Mouse (Mus musculus): ENCODE measurements at regions not wholly inside any gene's neighbourhood (a gene's known extent, or its start where the extent isn't known, plus 50 kb on each side); places are given as distances from the start of the nearest gene placed in this dataset.
A peak's percentile ranks its signal among the peaks of the same experiment; 100 is the strongest.

DNA sequence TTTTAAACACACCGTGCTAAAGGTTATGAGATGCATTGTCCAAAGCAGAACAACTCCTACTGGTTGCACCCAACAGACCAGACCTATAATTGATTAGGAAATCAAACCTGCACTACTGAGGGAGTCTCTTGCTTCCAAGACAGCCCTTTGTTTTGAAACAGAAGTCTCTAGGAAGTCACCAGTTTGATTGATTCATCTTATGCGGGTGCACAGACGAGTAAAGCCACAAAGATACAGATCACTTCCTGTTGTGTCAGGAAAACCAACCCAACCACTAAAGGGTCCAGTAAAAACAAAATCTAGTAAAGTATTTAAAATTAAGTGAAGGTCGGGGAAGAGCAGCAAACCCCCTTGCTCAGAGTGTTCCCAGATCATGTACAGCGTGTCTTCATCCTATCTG is 58.3 kb upstream of the N6amt1 start:
- DNase-seq = no peak

DNA sequence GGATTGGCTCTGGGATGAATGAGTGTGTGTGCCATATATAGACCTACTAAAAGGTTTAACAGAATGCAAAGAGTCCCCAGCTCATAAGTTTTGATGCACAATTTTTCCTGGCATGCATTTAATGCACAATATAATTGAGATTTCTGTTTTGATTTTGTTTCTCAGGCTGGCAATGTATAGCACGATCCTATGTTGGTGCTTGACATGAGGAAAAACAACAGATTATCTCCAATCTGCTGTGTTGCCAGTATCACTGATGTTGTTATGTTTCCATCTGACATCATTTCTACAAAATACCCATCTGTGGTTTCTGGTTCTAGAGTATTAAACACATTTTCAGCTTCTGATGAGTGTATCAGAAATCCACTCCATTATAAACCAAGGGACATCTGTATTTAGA is 61.2 kb upstream of the N6amt1 start:
- no peak for DNase-seq

DNA sequence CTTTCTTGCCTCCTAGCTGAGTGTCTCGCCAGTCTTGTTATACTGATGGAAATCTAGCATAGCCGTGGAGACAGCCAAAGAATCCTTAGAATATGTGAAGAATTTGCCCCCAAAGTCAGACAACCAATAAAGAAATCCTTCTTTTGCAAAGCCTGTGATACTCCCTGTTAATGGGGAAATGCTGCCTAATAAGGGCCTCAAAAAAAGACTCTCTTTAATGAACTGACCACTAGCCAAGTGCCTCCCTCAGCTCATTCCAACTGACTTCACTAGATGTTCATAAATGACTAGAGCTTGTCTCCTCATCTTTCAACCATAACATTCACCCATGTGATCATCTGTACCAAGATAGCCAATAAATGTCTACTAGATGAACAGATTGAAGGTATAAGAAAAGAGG is 62.3 kb upstream of the N6amt1 start:
- DNase-seq = no peak

DNA sequence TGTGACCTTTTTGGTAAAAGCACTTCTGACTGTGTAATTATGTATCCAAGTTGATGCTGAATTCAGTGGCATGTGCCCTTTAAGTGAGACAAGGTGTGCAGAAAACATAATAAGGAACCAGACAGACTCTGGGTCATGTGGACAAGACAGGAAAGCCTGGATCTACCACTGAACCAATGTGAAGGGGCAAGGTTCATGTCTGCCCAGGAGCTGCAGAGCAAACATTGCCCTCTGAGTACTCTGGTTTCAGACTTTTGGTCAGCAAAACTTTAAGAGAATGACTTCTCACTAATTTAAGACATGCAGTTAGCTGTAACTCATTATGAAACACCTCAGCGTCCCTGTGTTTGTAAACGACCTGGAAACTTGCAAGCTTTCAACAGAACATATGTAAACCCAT is 68.3 kb upstream of the N6amt1 start:
- no peak for DNase-seq

DNA sequence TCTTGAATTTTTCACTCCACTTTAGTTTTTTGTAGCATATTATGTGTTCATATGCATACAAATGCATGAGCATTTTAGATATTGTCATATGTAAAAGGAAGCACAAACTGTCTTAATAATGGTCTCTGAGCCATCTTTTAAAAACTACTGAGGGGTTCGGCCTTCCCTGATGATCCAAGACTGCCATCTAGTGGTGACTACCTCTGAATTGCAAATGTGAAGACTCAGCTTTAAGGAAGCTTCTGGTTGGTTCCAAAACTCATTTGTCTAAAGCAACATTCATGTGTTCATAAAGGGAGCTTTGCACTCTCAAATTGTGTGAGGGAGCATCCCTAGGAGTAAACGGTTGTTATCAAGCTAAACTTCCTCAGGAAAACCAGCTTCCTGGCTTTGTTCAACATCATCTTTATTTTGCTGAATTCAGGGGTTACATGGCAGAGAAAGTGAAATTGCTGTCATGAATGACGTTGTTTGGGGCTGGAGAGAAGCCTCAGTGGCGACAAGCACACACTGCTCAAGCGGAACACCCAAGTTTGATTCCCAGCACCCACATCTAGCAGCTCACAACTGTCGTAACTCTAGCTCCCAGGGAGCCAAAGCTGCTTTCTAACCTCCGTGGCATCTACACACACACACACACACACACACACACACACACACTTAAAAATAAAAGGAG is 69.0 kb upstream of the N6amt1 start:
- DNase-seq = no peak

DNA sequence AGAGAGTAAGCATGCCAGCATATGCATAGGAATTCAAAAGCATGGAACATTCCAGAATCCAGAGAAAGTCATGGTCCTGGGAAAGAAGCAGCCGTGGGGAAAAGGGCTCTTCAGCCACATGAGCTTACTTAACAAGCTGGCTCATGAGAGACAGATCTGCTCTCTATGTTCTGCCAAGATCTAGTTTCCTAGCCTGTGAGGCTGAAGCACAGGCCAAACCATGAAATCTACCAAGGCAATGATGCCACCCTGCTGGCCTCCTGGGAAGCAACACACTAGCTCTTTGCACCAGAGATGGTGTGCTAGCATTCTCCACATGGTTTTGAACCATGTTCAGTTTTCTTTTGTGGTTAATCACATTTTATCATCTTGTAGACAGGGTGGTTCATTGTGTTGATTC is 75.5 kb upstream of the N6amt1 start:
- DNase-seq = no peak

DNA sequence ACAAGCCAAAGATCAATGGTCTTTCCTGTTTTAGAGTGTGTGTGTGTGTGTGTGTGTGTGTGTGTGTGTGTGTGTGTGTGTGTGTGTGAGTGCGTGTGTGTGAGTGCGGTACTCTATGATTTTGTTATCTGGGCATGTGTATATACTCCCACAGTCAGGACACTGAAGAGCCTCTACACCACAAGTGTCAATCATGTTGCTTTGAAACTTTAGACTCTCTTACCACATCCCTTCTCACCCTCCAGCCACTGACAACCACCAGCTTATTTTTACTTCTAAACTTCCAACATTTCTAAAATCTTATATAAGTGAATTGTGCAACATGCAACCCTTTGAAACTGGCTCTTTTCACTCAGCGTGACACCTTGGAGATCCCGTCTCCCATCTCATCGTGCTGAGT is 81.6 kb upstream of the N6amt1 start:
- no peak for DNase-seq

DNA sequence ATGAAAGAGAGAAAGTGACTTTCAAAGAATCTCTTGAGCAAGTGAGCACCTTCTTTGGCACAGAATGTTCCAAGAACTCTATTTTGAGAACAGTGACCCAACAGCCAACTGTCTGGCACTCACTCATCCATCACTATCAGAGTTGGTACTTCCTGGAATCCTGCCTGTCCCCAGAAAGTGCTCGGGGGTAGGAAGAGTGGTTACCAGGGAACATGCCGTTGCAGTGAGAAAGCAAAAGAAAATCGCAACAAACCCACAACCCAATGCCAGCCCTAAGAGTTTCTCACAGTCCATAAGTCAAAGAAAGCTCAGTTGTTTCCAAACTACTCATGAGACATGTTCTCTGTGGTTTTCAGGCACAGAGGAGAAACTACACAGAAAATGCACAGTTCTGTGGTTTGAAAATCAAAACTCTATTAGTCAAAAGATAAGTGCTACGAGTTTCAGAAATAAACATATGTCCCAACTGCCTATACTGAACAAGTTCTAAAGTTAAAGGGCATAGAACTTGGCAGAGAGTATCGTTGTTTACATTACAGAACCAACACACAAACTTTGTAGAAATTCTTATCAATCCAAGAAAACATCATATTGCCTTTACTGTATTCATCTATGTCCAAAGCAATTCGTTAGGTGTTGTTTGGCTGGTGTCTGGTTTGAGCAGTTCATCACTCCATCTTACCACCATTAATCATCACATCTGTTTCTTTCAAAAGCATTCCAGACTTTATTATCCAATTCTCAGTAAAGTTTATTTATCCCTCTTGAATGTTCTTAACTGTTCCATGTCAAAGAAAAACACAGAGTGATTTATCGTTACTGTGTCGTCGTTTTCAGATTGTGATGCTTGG is 85.8 kb upstream of the N6amt1 start:
- no peak for DNase-seq

DNA sequence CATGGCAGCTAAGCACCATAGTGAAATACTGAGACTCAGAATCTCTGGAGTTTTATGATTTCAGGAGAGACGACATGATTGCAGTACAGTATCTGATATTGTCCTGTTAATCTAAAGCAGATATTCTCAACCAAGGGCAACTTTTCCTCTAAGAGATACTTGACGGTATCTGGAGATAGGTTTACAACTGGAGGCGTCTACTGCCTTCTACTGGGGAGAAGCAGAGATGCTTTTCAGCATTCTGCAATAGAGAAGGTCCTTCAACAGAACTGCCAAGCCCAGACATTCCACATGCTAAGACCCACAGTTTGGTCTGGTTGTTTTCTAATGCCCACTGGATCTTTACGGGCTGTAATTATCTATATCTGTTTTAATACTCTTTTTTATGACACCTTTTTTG is 86.5 kb upstream of the N6amt1 start:
- DNase-seq = no peak

DNA sequence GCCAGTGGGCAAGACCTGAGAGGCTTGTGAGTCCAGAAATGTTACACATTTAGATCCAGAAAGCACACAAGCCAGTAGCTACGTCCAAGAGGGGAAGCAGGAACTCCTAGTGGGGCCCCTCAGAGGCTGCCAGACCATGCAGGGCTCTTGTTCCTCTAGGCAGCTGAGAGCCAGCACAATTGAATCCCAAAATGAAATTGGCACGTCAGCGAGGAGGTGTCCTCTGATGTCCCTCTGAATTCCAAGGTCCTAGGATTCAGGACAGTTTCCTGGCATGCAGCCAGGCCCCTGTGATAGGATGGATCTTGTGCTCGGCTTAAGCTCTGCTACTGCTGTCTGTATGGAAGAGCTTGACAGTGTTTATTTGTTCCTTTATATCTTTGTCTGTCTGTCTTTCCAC is 90.4 kb upstream of the N6amt1 start:
- DNase-seq = peak; percentile 15

DNA sequence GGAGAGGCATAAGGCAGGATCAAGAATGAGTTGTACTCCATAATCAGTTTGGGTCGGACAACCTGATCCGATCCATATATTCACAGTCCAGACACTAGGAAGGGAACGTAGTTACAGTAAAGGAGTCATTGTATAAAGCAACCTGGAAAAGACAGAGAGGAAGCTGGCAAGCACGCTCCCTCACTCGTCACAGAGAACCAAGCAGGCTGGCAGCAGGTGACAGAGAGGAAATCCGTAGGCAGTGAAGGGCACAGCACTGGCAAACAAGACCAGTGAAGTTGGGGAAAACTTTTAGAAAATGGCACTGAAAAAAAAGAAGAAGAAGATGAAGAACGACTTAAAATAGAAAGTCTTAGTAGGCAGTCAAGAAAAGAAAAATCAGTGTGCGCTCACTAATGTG is 90.9 kb upstream of the N6amt1 start:
- DNase-seq = no peak

DNA sequence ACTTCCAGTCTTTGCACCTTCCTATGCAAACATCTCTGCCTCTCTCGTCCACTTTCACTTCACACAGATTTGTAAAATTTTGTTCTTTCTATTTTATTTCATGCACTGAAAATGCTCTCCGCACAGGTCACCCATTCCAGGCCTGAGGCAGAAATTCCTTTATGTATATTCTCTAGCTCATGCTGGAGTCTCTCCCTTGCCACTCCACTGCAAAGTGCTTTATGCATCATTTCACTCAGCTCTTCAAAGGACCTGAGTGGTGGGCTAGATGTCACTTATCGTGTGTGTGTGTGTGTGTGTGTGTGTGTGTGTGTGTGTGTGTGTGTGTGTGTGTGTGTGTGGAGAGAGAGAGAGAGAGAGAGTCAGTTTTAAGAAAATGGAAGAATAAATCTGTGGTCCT is 91.5 kb upstream of the N6amt1 start:
- DNase-seq = no peak

DNA sequence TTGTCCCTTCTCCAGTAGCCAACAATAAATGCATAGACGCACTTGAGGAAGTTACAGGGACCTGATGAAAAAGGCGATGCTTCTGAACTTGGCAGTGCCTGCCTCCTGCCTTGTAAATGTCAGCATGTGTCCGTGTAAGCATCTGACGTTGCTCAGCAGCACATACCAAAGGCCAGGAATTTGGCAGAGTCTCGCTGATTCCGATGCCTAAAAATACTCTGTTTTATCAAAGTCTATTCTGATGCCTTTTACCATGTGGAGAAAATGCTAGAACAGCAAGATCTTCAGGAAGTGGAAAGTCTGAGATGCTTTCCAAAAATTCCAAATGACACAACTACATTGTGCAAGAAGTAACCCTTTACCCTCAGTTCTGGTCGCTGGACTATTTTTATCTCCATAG is 92.5 kb upstream of the N6amt1 start:
- DNase-seq = peak; percentile 8

DNA sequence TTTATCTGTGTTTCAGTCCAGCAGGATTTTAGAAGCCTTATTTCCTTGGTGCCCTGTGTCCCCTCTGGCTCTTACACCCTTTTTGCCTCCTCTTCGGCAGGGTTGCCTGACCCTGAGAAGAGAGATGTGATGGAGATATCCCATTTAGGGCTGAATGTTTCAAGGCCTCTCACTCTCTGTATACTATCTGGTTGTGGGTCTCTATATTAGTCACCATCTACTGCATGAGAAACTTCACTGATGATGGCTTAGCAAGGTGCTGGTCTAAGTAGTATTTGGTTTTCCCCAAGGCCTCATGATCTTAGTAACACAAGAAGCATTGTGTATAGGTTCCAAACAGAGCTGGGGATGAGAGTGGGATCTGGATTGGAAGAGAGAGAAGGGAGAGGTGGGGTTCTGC is 99.2 kb upstream of the N6amt1 start:
- DNase-seq = no peak

DNA sequence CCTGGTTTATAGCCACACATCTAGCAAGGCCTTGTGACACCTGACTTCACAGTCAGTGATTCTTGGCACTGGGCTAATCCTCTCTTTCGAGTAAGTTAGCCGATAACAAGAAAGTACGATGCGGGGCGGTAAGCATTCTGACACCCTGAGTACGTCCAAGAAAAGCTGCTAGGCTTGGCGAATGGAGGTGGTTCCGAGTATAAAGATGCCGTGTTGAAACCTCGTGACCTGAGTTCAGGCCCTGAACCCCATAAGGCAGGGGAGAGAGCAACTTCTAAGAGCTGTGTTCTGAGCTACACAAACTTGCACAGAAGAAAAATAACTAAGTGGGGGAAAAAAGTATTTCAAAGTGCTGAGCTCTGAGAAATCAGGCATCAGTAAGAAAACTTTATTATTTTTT is 103.5 kb upstream of the N6amt1 start:
- DNase-seq = no peak

DNA sequence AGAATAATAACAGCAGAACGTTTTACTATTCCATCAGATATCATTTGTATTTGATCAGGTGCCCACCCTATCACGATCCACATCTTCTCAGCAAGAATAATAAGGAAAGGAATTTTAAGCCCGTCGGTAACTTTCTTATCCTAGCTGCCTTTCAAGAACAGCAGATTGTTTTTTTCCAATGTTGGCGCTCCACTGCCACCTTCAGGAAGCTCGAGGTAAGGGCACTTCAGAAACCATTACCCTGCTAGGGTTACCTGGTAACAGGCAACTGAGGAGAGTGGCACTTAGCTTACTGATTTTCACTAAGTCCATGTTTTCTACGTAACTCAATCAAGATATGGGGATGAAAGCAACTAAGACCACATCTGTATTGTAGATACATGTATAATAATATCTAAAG is 104.1 kb upstream of the N6amt1 start:
- DNase-seq = peak; percentile 13

DNA sequence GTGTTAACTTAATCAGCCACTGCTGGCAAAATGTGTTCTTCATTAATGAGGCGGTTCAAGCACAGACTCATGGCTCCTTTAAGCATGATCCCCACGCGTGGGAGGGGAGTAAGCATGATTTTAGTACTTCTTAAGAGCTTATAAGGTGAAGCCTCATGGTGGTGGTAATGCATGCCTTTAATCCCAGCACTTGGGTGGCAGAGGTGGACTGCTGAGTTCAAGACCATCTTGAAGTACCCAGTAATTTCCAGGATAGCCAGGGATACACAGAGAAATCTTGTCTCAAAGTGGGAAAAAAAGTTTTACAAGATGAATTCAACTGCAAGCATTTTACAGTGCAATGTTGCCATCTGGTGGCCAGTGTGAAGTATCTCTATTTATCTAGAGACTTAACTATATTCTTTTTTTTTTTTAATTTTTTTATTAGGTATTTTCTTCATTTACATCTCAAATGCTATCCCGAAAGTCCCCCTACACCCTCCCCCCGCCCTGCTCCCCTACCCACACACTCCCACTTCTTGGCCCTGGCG is 105.4 kb upstream of the N6amt1 start:
- DNase-seq = peak; percentile 45

DNA sequence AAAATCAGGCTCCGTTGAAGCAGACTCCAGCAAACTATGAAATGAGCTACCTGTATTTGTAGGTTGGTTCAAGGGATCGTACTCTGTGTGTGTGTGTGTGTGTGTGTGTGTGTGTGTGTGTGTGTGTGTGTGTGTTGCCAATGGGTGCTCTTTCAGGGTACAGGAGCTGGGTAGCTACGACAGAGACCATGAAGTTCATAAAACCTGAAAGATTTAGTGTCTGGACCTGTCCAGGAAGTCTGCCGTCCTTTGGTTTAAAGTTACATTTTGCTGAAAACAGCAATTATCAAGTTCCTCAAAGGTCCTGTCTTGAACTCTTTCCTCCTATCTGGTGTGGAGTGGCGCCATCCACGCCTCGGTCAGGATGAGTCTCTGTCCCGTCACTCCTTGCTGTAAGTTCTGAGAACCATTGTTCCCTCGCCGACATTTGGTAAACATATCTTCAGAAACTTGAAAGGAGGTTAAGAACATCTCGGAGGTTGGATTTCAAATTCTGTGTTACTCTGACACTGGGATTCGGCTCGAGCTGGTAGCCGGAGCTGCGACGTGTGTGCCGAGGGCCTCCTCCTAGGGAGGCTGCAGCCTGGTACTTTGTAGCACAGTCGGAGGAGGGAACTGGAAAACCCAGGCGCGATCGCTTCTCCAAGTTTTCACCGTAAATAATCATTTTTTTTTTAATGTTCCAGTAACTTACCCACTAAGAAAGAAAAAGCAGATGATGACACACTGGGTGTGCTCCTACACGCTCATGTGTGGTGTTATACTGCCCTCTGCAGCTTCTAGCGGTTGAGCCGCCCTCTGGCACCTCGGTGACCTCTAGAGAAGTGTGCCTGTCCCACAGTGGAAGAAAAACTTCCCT is 107.8 kb upstream of the N6amt1 start:
- DNase-seq = peak; percentile 46

DNA sequence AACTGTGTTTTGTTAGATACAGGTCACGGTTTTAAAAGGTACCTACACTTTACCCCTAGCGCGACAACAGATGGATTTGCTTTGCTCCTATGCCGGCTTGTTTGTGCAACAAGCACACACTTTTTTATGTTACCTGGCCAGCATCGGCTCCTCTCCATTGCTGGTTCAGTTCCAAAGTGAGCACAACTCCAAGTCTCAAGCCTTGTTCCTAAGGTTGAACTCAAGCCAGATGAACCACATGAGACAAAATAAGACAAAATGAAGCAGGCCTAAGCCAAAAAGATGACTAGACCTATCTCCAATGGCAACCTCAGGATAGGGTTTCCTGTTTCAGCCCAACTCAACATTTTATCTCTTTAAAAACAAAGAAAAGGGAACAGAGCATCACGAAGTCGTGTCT is 108.5 kb upstream of the N6amt1 start:
- no peak for DNase-seq

DNA sequence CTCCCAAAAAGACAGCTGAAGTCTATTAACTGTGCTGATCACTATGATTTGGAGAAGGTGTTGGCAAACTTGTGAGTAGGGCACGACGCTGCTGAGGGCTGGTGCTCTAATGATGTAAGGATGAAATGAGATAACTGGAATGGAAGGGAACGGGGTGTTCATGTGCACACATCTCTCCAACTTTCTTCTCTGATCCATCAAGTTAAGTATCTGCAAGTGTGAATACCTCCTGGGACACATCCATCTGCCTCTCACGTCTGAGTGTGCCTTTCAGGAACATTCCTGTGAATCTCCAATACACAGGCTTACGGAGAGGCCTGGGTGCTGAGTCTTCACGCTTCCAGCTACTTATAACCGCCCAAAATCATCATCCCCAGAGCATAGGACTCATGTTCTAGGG is 112.0 kb upstream of the N6amt1 start:
- no peak for DNase-seq

DNA sequence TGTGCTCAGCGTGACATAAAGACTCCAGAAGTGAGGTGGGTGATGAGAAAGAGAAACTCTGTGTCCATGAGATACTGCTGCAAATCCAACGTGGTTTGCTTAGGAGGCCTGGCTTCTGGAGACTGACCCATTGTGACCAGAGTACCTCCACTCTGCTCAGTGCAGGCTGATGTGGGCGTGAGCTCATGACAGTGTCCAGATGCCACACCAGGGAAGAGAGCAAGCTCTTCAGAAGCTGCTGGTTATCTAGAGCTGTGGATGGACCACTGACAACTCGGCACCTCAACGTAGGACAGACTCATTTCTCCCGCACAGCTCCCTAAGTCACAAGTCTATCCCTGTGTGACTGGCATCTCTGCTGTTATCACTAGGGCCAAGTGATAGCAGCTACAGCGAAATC is 114.9 kb upstream of the N6amt1 start:
- no peak for DNase-seq

DNA sequence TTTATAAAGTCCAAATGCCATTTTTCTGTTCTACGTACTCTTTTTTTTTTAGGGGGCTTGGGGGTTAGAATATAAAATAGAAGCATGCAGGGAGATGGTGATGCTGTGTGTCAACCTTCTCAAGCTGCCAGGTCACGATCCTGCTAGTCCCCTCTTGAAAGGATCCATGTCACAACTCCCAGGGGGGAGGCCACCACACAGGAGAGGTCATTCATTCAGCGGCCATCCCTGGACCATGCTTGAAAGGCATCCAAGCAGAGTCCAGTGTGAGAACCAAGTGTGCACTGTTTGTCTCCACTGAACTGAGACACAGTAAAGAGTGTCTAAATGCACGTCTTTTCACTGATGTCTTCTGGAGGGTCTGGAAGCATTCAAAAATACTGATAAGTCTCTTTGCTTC is 119.8 kb upstream of the N6amt1 start:
- DNase-seq = no peak

DNA sequence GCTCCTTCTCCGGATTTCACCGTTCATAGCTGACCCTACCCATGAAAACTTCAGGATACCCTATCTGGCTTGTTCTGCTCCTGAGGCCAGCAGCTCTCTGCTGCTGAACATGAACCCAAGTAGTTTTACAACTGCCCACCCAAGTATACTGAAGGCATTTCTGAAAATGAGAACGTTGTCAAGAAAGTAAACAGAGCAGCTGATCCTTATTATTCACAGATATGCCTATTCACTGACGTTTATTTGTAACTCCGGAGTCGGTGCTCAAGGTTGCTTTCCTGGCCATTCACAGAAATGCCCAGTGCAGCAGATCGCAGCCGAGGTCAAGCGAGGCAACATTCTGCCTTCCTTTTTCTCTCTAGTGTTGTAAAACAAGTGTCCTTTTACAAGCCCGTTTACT is 128.4 kb upstream of the N6amt1 start:
- no peak for DNase-seq

DNA sequence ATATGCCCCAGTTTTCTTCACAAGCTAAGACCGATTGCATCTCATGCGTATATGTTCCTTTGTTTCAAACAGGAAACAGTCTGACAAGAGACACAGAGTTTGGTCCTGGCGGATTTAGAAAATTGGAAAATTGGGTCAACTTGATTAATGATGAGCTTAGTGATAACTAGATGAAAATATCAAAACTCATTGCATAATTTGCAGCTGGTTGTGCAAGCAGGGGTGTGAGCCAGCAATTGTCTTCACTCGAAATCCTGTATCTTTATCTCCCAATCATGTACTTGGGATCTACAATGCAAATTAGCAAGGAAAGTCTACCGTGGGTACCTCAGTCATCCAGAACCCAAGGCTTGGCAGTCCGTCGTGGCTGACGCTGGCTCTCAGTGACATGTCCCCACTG is 128.9 kb upstream of the N6amt1 start:
- DNase-seq = no peak
